Mouse (Mus musculus) right cerebral cortex, postnatal 10 days (tissue): ENCODE measurements at regions not wholly inside any gene's neighbourhood (a gene's known extent, or its start where the extent isn't known, plus 50 kb on each side); places are given as distances from the start of the nearest gene placed in this dataset.

Source experiments
- DNase-seq, 2 experiments: peaks; one replicate each; pipeline ENCODE4 v3.0.0; 2021; ENCODE audit warnings: low spot score in 2 of 2

DNA sequence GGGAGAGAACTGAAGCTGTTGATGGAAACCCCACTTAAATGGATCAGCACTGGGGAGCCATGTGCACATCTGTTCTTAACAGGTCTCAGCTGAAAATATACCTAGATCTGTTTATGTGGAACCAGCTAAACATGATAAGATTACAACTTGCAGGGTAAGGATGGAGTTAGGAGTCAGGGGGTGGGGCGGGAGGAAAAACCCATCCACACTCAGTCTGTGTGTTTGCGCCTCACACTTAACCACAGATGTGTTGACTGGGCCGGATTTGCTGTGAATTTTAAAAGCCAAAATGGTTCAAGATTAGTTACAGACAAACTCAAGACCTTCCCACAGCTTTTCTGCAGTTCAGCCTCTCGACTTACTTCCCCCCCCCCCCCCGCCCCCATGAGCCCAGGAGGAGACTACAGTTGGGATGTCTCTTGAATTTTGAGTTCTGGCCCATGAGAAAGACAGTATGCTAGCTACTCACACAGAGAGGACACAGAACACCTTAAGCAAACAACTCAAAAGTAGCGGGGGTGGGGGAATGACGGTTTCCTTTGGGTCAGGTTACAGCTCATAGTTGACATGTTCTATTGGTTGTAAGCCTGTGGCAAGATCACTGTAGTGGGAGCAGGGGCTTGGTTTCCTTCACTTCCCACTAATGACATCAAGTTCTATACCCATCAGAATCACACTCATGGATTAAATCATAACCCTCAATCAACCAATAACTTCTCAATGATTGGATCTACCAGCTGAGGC, 209.1 kb downstream of the Bcl2l11 start:
- no peak for DNase-seq

GRCm38 (mm10) chr2:128337192-128337591, 211.4 kb downstream of the Bcl2l11 start:
- DNase-seq, result no peak

DNA sequence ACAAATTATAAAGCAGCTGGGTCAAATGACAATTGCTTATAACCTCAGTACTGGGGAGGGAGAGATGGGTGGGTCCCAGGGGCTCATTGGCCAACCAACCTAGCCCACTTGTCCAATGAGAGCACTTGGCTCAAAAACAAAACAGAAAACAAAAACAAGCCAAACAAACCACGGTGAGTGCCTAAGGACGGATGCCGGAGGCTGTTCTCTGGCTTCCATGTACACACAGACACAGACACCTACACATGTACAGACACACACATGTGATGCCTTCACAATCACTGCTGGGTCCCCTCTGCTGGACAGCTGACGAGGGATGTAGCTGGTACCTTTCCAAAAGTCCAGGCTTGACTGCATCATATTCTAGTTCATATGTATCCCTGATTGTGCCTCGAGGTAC, 212.0 kb downstream of the Bcl2l11 start:
- no peak for DNase-seq

- no peak for DNase-seq
Measured at GRCm38 (mm10) chr2:128338474-128338873, 212.6 kb downstream of the Bcl2l11 start.

DNA sequence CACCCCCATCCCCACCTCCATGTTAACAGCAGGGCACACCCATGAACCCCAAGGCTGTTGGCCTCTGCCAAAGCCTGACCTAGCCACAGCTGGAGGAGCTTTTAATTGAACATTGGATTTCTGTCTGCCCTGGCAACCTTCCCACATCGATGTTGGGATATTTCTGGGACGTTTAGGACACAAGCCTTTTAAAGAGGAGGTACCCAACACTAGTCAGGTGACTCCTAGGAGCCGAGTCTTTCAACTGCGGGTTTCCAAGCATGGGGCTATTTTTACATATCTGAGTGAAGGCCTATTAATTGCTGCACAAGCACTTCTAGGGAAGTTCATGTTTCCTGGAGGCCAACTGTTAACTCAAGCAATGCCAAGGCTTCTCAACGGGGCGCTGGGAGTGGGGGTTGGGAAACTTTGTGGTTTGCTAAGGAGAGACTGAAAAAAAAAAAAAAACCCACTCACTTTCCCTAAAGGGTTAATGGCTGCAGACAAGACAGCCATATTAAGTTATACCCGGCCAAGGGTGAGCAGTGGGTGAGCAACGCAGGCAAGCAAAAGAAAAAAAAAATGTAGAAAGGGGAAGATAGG, 213.3 kb downstream of the Bcl2l11 start:
- no peak for DNase-seq

DNA sequence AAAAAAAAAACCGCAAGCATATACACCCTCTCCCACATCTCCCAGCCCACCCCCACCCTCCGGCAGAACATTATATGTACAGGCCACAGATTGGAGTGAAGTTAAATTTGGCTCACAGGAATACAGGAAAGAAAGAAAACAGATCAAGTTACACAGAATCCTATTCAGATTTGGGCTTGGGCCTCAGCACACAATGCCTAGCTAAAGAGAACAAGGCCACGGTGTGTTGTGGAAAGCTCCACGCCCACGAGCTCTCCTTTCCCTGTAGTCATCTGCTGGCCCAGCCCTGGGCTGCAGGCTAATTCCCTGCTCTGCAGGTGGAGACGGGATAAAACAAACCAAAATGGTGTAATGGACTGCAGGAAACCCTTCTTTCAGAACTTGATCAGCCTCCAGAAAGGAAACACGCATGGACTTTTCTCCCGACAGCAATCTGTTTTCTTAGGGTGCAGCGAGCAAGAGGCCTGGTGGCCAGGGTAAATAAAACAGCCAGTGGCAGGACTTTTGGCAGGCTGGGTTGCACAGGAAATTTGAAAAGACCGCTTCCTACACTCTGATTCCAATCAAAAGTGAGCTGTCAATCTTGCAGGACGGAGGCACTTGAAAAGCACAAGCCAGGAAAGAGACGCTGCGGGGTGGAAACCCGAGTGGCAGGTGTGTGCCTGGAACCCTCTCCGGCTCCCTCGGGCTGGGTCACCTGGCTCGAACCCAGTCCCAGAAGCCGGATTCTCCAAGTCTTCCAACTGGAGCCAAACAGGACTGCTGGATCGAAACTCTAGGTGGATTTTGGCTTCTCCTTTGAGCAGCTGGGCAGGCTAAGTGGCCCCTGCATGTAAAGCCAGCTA, 214.0 kb downstream of the Bcl2l11 start:
- no peak for DNase-seq

DNA sequence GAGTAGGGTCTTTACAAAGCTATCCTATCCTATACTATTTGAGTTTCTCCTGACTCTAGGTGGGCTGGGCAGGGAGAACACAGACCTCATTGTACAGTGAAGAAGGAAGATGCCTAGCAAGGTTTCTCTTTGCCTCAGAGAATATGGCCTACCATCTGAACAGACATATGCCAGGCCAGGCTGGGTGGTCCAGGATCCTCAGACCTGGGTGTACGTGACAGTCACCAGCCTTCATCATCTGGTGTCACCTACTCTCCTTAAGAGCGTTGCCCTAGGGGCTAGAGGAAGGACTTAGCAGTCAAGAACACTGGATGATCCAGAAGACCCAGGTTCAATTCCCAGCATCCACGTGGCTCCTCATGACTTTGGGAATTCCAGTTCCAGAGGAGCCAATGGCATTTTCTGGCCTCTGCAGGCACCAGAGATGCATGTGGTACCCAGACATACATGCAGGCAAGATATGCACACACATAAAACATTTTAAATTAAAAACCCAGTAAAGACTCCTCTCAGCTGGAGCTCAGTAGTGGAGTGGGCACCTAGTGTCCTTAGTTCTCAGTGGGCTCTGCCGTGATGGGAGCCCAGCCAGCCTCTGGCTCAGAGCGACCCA, 214.9 kb downstream of the Bcl2l11 start:
- DNase-seq, result no peak

DNA sequence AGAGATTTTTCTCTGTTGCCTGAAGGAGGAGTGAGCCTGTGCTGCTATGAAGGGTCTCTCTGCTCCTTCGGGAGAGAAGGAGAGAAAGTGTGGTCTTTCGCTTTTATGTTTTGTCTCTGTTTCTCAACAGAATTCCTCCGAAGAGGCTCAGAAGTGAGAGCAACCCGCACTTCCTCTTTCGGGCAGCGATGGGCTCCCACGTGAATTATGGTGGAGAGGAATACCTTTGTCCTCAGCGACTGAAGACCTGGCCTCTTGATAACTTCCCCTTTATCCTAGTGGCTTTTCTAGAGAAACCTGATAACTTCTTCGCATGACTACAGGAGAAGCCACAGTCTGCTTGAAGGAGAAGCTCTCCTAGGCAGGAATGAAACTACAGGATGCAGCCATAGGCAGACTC, 216.4 kb downstream of the Bcl2l11 start:
- no peak for DNase-seq

GRCm38 (mm10) chr2:128345557-128345956, 219.7 kb downstream of the Bcl2l11 start:
- no peak for DNase-seq

GRCm38 (mm10) chr2:128348556-128348955, 222.7 kb downstream of the Bcl2l11 start:
- DNase-seq, result no peak

- DNase-seq, result no peak
Measured at GRCm38 (mm10) chr2:128351405-128351804, 225.6 kb downstream of the Bcl2l11 start.

DNA sequence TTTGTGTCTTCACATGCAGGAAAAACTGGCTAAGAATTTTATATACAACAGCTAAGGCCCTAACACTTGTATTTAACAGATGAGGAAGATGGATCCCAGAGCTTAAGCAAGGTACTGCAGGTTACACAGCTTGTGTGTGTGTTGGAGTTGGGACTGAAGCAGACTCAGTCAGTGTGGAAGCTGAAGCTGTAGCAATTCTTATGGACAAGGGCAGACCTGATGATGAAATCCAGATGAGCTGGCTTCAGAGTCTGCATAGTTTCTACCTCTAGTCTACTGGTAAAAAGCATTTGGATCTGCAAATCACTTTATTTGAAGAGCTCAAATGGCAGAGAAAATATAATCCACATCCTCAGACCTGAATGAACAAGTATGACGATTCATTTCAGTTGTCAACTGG, 226.7 kb downstream of the Bcl2l11 start:
- DNase-seq, result no peak

DNA sequence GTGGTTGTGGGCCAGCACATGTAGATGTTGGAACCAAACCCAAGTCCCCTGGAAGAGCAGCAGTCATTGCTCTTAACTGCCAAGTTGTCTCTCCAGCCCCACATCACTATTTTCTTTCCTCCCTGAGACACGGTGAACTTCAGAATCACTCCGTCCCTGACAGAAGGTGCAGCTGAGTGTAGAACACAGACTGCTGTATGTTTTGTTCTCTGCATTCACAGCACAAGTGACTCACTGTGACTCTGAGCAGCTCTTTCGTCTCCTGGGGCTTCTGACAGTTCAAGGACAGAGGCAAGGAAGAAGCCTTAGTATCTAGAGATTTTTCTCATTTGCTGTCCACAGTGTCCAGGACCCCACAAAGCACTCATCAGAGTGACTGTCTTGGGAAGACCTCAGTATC, 227.6 kb downstream of the Bcl2l11 start:
- no peak for DNase-seq

DNA sequence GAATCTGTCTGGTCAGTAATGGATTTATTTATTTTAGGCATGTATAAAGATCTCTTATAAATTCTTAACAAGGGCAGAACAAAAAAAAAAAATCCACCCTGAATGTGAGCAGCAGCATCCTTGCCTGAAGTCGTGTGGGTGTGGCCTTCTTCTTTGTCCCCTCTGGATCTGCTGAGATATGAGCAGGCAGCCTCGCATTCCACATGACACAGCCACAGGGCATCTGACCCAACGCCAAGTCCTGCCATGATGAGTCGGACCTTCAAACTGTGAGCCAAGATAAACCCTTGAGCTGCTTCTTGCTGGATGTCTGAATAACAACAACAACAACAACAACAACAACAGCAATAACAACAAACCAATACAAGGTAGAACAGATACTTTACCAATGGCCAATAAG, 230.5 kb downstream of the Bcl2l11 start:
- no peak for DNase-seq

GRCm38 (mm10) chr2:128359106-128359505, 231.9 kb upstream of the Spdye4c start:
- DNase-seq, result no peak

- DNase-seq, result no peak
Measured at GRCm38 (mm10) chr2:128360517-128360916, 230.5 kb upstream of the Spdye4c start.

DNA sequence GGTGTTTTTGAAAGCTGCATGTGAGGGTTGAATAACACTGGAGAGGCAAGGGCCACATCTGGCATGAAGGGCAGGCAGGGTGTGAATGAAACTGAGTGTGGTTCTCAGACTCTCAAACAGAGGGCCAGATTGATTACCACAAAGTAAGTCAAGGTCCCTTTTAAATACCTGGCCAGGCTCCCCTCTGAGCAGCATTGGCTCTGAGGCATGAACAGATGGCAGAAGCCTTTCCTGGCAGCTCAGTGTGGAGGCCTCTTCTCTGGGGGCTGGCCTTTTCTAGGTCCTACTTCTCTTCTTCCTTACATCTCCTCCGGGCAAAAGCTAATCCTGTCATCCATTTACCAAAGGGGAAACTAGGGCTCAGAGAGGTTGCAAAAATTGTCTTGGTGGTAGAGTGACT, 229.6 kb upstream of the Spdye4c start:
- no peak for DNase-seq

- no peak for DNase-seq
Measured at GRCm38 (mm10) chr2:128364161-128364560, 226.8 kb upstream of the Spdye4c start.

GRCm38 (mm10) chr2:128365004-128365403, 226.0 kb upstream of the Spdye4c start:
- DNase-seq, result no peak

- no peak for DNase-seq
Measured at GRCm38 (mm10) chr2:128365775-128366174, 225.2 kb upstream of the Spdye4c start.

DNA sequence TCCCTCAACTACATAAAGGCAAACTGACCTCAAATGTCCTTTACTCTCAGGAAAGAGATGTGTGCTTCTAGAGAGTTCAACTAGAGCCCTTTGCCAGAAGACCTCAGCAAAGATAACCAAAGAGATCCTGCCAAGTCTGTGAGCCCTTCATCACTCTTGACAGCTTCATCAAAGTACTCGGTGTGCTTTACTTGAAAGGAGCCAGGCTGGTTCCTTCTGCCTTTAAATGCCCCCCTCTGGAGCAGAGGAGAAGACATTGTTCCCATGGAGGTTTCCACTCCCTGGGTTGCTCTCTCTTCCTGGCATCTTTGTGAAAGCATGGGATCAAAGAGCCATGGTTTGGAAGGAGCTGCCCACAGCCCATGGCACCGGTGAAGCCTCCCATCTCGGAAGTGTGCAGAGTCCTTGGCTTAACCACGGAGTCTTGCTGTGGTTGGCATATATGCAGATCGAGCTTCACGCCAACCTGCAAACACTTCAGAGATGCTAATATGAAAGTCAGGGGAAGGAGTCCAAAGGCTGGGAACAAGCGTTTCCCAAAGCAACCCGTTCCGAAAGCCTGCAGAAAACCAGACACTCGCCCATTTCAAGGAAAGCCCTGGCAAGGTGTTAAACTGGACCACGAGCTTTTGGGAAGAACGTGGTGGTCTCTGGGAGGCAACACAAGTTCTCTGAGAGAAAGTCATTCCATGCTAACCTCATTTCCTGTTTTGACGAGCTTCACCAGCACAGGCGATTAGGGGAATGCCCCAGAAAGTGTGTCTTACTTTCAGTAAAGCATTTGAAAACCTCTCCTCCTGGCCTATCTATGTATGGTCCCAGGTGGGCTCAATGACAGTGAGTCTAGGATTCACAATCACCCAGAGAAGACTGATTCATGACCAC, 223.5 kb upstream of the Spdye4c start:
- no peak for DNase-seq
